Mouse (Mus musculus) lung, embryonic 14.5 days (tissue): ENCODE data around the gene A630001G21Rik. TPM values are rescaled to one million over a fixed set of nuclear protein-coding genes. Genes with fewer than 3 reads are reported as not detected.

Experiments
- ATAC-seq: fragments of 200-750 bp; cut with Nextera tagmentation; 2 replicates; pipeline ENCODE4 v1.8.0; 2017; ENCODE audit warnings: mild to moderate bottlenecking, moderate TSS enrichment, moderate library complexity; ENCODE audit not compliant: insufficient read depth
- DNase-seq: peaks from one replicate; pipeline ENCODE4 v3.0.0-alpha.2; 2015
- H3K27ac ChIP-seq: fragments of 300-500 bp; sonication (generic); 2 replicates; pipeline ENCODE4 v1.5.1; 2014; ENCODE audit warnings: low read depth, mild to moderate bottlenecking, moderate library complexity
- H3K27me3 ChIP-seq: fragments of 300-500 bp; sonication (generic); 2 replicates; pipeline ENCODE4 v1.6.1; 2014; ENCODE audit warnings: low read length, control low read depth; ENCODE audit not compliant: insufficient read depth
- H3K36me3 ChIP-seq: fragments of 300-500 bp; sonication (generic); 2 replicates; pipeline ENCODE4 v1.6.1; 2014; ENCODE audit warnings: control low read depth; ENCODE audit not compliant: insufficient read depth
- H3K4me1 ChIP-seq: fragments of 300-500 bp; sonication (generic); 2 replicates; pipeline ENCODE4 v1.6.1; 2014; ENCODE audit warnings: antibody characterized with exemption, control low read depth; ENCODE audit not compliant: insufficient read depth
- H3K4me2 ChIP-seq: fragments of 300-500 bp; sonication (generic); 2 replicates; pipeline ENCODE4 v1.6.1; 2014; ENCODE audit warnings: mild to moderate bottlenecking
- H3K4me3 ChIP-seq: fragments of 300-500 bp; sonication (generic); 2 replicates; pipeline ENCODE4 v1.5.1; 2014; ENCODE audit warnings: low read depth, low read length
- H3K9ac ChIP-seq: fragments of 300-500 bp; sonication (generic); 2 replicates; pipeline ENCODE4 v1.6.1; 2014
- H3K9me3 ChIP-seq: fragments of 300-500 bp; sonication (generic); 2 replicates; pipeline ENCODE4 v1.6.1; 2016; ENCODE audit warnings: low read depth, low read length, control low read depth
- CTCF ChIP-seq: IDR thresholded peaks from 2 replicates; pipeline ENCODE4 v1.5.1; 2016; ENCODE audit warnings: antibody characterized with exemption, low read depth
- WGBS: fragments of 180-500 bp; shearing (Covaris S2); extraction: QIAGEN DNeasy Blood & Tissue Kit; methylation state at CpG from one replicate; pipeline ENCODE4 v1.1.7; 2014; 5-methylcytosine and 5-hydroxymethylcytosine counted together
- polyA plus RNA-seq: library from polyadenylated mRNA; unstranded; fragments of >200 nt; fragmentation: Nextera tagmentation; extraction: Ambion mirVana; gene quantifications from 2 replicates; pipeline ENCODE4 v1.2.1, GENCODE M21; 2014

The A630001G21Rik gene
- polyA plus RNA-seq, 1 experiment from 2014 or later, result 1.4 TPM

- Histone ChIP-seq H3K27me3 (no peaks in the 10 kb centered on the region), H3K4me1 (0 out of 2 replicates have a peak, but pooled peaks cover 4% of the 10 kb centered on the region), H3K4me3 (peak within 1 kb of the TSS; percentile 96), H3K9me3 (no peaks in the 10 kb centered on the region), H3K4me2 (peak within 1 kb of the TSS; percentile 80), H3K36me3 (0 out of 2 replicates have a peak, but pooled peaks cover 3% of the 10 kb centered on the region), H3K9ac (peak within 1 kb of the TSS; percentile 95), H3K27ac (peak within 1 kb of the TSS; percentile 95)
- peak; percentile 95 for DNase-seq
- peak; percentile 50 for TF ChIP-seq CTCF
- under 1% methylated on average over 109 of the region's 118 CpGs for WGBS
- ATAC-seq, result peak; percentile 94
Measured at GRCm38 (mm10) chr1:85793208-85794105, 15.0 kb upstream of the A630001G21Rik start, which contains the start of gene Cab39. Cab39 (plus strand) TSS chr1:85793441.

GRCm38 (mm10) chr1:85791476-85791875 lies 13.0 kb upstream of the A630001G21Rik start:
- Histone ChIP-seq H3K4me1 (0 out of 2 replicates have a peak, but pooled peaks cover 4% of the 10 kb centered on the region), H3K27ac (no peak overlapping the region), H3K36me3 (0 out of 2 replicates have a peak, but pooled peaks cover 3% of the 10 kb centered on the region), H3K4me3 (no peak overlapping the region), H3K4me2 (no peak overlapping the region), H3K27me3 (no peaks in the 10 kb centered on the region), H3K9ac (no peak overlapping the region), H3K9me3 (no peaks in the 10 kb centered on the region)
- 78% methylated on average over 3 of the region's 3 CpGs for WGBS
- TF ChIP-seq CTCF, result no peak
- ATAC-seq, result no peak
- DNase-seq, result no peak

GRCm38 (mm10) chr1:85790565-85790964 lies 12.1 kb upstream of the A630001G21Rik start:
- no peaks in the 10 kb centered on the region for H3K9me3 ChIP-seq
- no peak for TF ChIP-seq CTCF
- no peak overlapping the region for H3K9ac ChIP-seq
- DNase-seq, result no peak
- H3K27me3 ChIP-seq, result no peaks in the 10 kb centered on the region
- H3K4me2 ChIP-seq, result no peak overlapping the region
- 65% methylated on average over 3 of the region's 3 CpGs for WGBS
- no peak for ATAC-seq
- H3K36me3 ChIP-seq, result no peaks in the 10 kb centered on the region
- H3K4me1 ChIP-seq, result 0 out of 2 replicates have a peak, but pooled peaks cover 4% of the 10 kb centered on the region
- H3K27ac ChIP-seq, result no peak overlapping the region
- H3K4me3 ChIP-seq, result no peak overlapping the region

GRCm38 (mm10) chr1:85779428-85780180 lies 1.2 kb upstream of the A630001G21Rik start:
- Histone ChIP-seq H3K9me3 (no peaks in the 10 kb centered on the region), H3K27ac (no peak overlapping the region), H3K4me3 (no peak overlapping the region), H3K4me2 (no peak overlapping the region), H3K9ac (no peak overlapping the region), H3K36me3 (no peaks in the 10 kb centered on the region), H3K4me1 (no peaks in the 10 kb centered on the region), H3K27me3 (no peaks in the 10 kb centered on the region)
- no peak for ATAC-seq
- TF ChIP-seq CTCF, result no peak
- no peak for DNase-seq
- WGBS, result 70% methylated on average over 4 of the region's 4 CpGs

GRCm38 (mm10) chr1:85779012-85779411 lies 569 bp upstream of the A630001G21Rik start:
- no peak overlapping the region for H3K27ac ChIP-seq
- H3K4me3 ChIP-seq, result no peak overlapping the region
- no peak overlapping the region for H3K4me2 ChIP-seq
- 69% methylated on average over 3 of the region's 3 CpGs for WGBS
- no peak overlapping the region for H3K9ac ChIP-seq
- H3K4me1 ChIP-seq, result no peaks in the 10 kb centered on the region
- no peak for TF ChIP-seq CTCF
- no peak for DNase-seq
- H3K27me3 ChIP-seq, result no peaks in the 10 kb centered on the region
- no peak for ATAC-seq
- H3K36me3 ChIP-seq, result no peaks in the 10 kb centered on the region
- no peaks in the 10 kb centered on the region for H3K9me3 ChIP-seq

GRCm38 (mm10) chr1:85776154-85776553 lies 2.3 kb downstream of the A630001G21Rik start:
- H3K36me3 ChIP-seq, result no peaks in the 10 kb centered on the region
- no peak overlapping the region for H3K27ac ChIP-seq
- TF ChIP-seq CTCF, result no peak
- no peaks in the 10 kb centered on the region for H3K4me1 ChIP-seq
- H3K27me3 ChIP-seq, result no peaks in the 10 kb centered on the region
- 37% methylated on average over 10 of the region's 10 CpGs for WGBS
- no peak for ATAC-seq
- H3K4me3 ChIP-seq, result no peak overlapping the region
- H3K9ac ChIP-seq, result no peak overlapping the region
- no peak for DNase-seq
- no peak overlapping the region for H3K4me2 ChIP-seq
- H3K9me3 ChIP-seq, result no peaks in the 10 kb centered on the region

GRCm38 (mm10) chr1:85775136-85775535 lies 3.3 kb downstream of the A630001G21Rik start:
- Histone ChIP-seq H3K4me1 (no peaks in the 10 kb centered on the region), H3K36me3 (no peaks in the 10 kb centered on the region), H3K27me3 (no peaks in the 10 kb centered on the region), H3K9me3 (no peaks in the 10 kb centered on the region), H3K4me3 (no peak overlapping the region), H3K4me2 (no peak overlapping the region), H3K9ac (no peak overlapping the region), H3K27ac (no peak overlapping the region)
- 74% methylated on average over 7 of the region's 7 CpGs for WGBS
- TF ChIP-seq CTCF, result no peak
- no peak for DNase-seq
- no peak for ATAC-seq
